Mouse (Mus musculus): ENCODE measurements around the gene Lcn11. TPM values are rescaled to one million over a fixed set of nuclear protein-coding genes. Genes with fewer than 3 reads are reported as not detected.

Gene Lcn11
- under 1 TPM in 1 of 2 experiments, not detected in 1; 0.45 TPM for polyA plus RNA-seq (2017; shearing (Covaris generic))

GRCm38 (mm10) chr2:25776717-25777116 lies at the start of gene Lcn11:
Gene Lcn11, plus strand, starts transcription at chr2:25777017.

GRCm38 (mm10) chr2:25736709-25737108 lies 40.1 kb upstream of the Lcn11 start, which contains the start of gene Obp2b:
Gene Obp2b, plus strand, starts transcription at chr2:25737009.

GRCm38 (mm10) chr2:25765269-25765668 lies 11.5 kb upstream of the Lcn11 start, which contains the start of gene Lcn3:
Gene Lcn3, plus strand, starts transcription at chr2:25765569.

GRCm38 (mm10) chr2:25781957-25782356 lies 5.1 kb downstream of the Lcn11 start, which contains the start of gene Gm13539:
Gene Gm13539, plus strand, starts transcription at chr2:25782257.

GRCm38 (mm10) chr2:25815748-25816147 lies 38.9 kb downstream of the Lcn11 start, which contains the start of gene Glt6d1:
Gene Glt6d1, minus strand, starts transcription at chr2:25815848.

GRCm38 (mm10) chr2:25822806-25823205 lies 46.0 kb downstream of the Lcn11 start, which contains the start of gene Lcn9:
Gene Lcn9, plus strand, starts transcription at chr2:25823153.

Other genes with a start within 250 kb of the Lcn11 start
- 10 to 100 TPM; 82.2 to 87.8 TPM for gene Traf2, start 230.1 kb upstream of the Lcn11 start, polyA plus RNA-seq (2017; shearing (Covaris generic))
- gene Edf1, start 219.2 kb upstream of the Lcn11 start, polyA plus RNA-seq (2017; shearing (Covaris generic)), result 100 to 1,000 TPM; 335 to 382 TPM
- gene Mamdc4, start 202.2 kb upstream of the Lcn11 start, polyA plus RNA-seq (2017; shearing (Covaris generic)), result 1 to 10 TPM in 1 of 2 experiments, under 1 TPM in 1; 0.58 to 1.6 TPM
- 10 to 100 TPM; 53.8 to 59.8 TPM for gene Phpt1, start 201.8 kb upstream of the Lcn11 start, polyA plus RNA-seq (2017; shearing (Covaris generic))
- 1 to 10 TPM in 1 of 2 experiments, under 1 TPM in 1; 0.93 to 1.2 TPM for gene Ajm1, start 195.3 kb upstream of the Lcn11 start, polyA plus RNA-seq (2017; shearing (Covaris generic))
- 10 to 100 TPM; 41.1 to 47.1 TPM for gene Rabl6, start 168.5 kb upstream of the Lcn11 start, polyA plus RNA-seq (2017; shearing (Covaris generic))
- not detected for gene Ccdc183, start 159.3 kb upstream of the Lcn11 start, polyA plus RNA-seq (2017; shearing (Covaris generic))
- 1 to 10 TPM; 4.1 TPM for gene Tmem141, start 155.0 kb upstream of the Lcn11 start, polyA plus RNA-seq (2017; shearing (Covaris generic))
- 10 to 100 TPM in 1 of 2 experiments, not detected in 1; 18.1 TPM for gene Fcna, start 149.0 kb upstream of the Lcn11 start, polyA plus RNA-seq (2017; shearing (Covaris generic))
- gene Lcn8, start 123.9 kb upstream of the Lcn11 start, polyA plus RNA-seq (2017; shearing (Covaris generic)), result not detected
- not detected for gene Lcn5, start 119.1 kb upstream of the Lcn11 start, polyA plus RNA-seq (2017; shearing (Covaris generic))
- gene Lcn6, start 100.2 kb upstream of the Lcn11 start, polyA plus RNA-seq (2017; shearing (Covaris generic)), result under 1 TPM in 1 of 2 experiments, not detected in 1; 0.33 TPM
- 1 to 10 TPM in 1 of 2 experiments, not detected in 1; 1.0 TPM for gene Lcn10, start 94.3 kb upstream of the Lcn11 start, polyA plus RNA-seq (2017; shearing (Covaris generic))
- 1 to 10 TPM in 1 of 2 experiments, not detected in 1; 1.3 TPM for gene Obp2a, start 77.0 kb upstream of the Lcn11 start, polyA plus RNA-seq (2017; shearing (Covaris generic))
- 100 to 1,000 TPM in 1 of 2 experiments, 10 to 100 TPM in 1; 88.1 to 160 TPM for gene Bmyc, start 70.3 kb upstream of the Lcn11 start, polyA plus RNA-seq (2017; shearing (Covaris generic))
- gene Obp2b, start 40.0 kb upstream of the Lcn11 start, polyA plus RNA-seq (2017; shearing (Covaris generic)), result not detected
- not detected for gene Lcn3, start 11.4 kb upstream of the Lcn11 start, polyA plus RNA-seq (2017; shearing (Covaris generic))
- not detected for gene Gm13539, start 5.2 kb downstream of the Lcn11 start, polyA plus RNA-seq (2017; shearing (Covaris generic))
- gene Glt6d1, start 38.8 kb downstream of the Lcn11 start, polyA plus RNA-seq (2017; shearing (Covaris generic)), result under 1 TPM in 1 of 2 experiments, not detected in 1; 0.53 TPM
- not detected for gene Lcn9, start 46.1 kb downstream of the Lcn11 start, polyA plus RNA-seq (2017; shearing (Covaris generic))
- 1 to 10 TPM in 1 of 2 experiments, under 1 TPM in 1; 0.51 to 1.3 TPM for gene Sohlh1, start 70.2 kb downstream of the Lcn11 start, polyA plus RNA-seq (2017; shearing (Covaris generic))
- 1 to 10 TPM in 1 of 2 experiments, under 1 TPM in 1; 0.45 to 1.6 TPM for gene Kcnt1, start 86.7 kb downstream of the Lcn11 start, polyA plus RNA-seq (2017; shearing (Covaris generic))
- gene Camsap1, start 206.3 kb downstream of the Lcn11 start, polyA plus RNA-seq (2017; shearing (Covaris generic)), result 10 to 100 TPM; 19.8 to 28.8 TPM
- gene Ubac1, start 244.7 kb downstream of the Lcn11 start, polyA plus RNA-seq (2017; shearing (Covaris generic)), result 10 to 100 TPM; 61.7 to 90.7 TPM

Measured in inflammation-experienced regulatory T-cells (primary cell).